Mouse (Mus musculus): ENCODE results near the gene Ly6g6c.
A peak's percentile ranks its signal among the peaks of the same experiment; 100 is the strongest.

The Ly6g6c gene

DNA sequence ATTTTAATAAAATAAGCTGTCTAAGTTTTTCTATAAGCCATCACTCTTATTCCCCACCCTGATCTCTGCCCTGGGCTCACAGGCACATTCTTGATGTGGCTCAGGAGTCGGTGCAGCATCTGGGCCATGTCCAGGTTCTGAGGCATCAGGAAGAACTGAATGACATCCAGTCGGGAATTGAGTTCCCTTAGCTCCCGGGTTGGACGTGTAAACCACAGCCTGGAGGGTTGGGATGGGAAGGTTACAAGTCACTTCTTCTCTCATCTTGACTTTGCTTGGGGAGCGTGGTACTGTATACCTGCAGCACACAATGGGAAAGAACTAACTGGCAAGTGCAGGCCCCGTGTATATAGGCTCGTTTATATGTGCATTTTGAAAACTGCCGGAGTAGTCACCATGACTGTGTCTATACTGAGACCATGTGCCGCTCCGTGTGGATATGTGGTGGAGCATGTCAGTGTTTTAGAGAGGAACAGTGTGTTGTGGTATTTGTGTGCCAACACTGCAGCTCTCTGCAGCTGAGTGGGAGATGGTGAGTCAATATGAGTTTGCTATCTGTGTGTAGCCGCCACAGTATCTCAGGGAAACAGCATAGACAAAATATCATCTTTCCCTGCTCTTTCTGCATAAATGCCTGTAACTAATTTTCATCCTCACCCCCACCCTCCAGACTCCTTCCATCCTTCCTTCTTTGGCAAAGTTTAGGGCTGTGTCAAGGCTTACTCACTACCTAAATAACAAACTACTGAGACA is 25.9 kb upstream of the Ly6g6c start:
- Histone ChIP-seq H3K27me3 (ENCODE audit: insufficient read depth, low read length) (peaks cover 13% of the 10 kb centered on the region), H3K4me3 (replicated peaks; ENCODE audit: low read length) (no peak overlapping the region), H3K9me3 (ENCODE audit: low read length) (no peaks in the 10 kb centered on the region), H3K36me3 (ENCODE audit: insufficient read depth, low read length) (no peaks in the 10 kb centered on the region), H3K4me1 (replicated peaks; ENCODE audit: low read depth, low read length) (peaks cover 6% of the 10 kb centered on the region)
- no peak for TF ChIP-seq NANOG (IDR thresholded peaks at IDR 0.05; ENCODE audit: borderline replicate concordance, low read length)
- TF ChIP-seq POU5F1 (IDR thresholded peaks at IDR 0.05; ENCODE audit: borderline replicate concordance, low read length), result no peak
- no peak for TF ChIP-seq CTCF (conservative IDR thresholded peaks at IDR 0.05; ENCODE audit: low read length)

DNA sequence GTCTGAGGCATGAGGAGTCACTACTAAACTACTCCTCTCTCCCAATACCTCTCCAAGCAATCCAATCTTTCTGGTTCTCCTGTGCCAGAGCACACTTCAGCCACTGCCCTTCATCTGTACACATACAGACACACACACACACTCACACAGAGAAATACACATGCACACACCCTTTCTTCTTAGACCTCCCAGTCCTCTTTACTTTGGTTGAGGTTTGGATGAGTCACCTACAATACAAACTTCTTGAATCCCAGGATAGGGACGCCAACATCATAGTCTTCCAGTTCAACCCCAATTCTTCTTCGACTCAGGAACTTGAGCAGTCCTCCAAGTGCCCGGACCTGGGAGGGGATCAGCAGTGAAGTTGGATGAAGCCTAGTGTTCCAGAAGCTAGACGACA is 21.4 kb upstream of the Ly6g6c start:
- H3K4me1 ChIP-seq (replicated peaks; ENCODE audit: low read depth, low read length), result peaks cover 34% of the 10 kb centered on the region
- TF ChIP-seq POU5F1 (IDR thresholded peaks at IDR 0.05; ENCODE audit: borderline replicate concordance, low read length), result no peak
- TF ChIP-seq NANOG (IDR thresholded peaks at IDR 0.05; ENCODE audit: borderline replicate concordance, low read length), result no peak
- no peak for TF ChIP-seq CTCF (conservative IDR thresholded peaks at IDR 0.05; ENCODE audit: low read length)

DNA sequence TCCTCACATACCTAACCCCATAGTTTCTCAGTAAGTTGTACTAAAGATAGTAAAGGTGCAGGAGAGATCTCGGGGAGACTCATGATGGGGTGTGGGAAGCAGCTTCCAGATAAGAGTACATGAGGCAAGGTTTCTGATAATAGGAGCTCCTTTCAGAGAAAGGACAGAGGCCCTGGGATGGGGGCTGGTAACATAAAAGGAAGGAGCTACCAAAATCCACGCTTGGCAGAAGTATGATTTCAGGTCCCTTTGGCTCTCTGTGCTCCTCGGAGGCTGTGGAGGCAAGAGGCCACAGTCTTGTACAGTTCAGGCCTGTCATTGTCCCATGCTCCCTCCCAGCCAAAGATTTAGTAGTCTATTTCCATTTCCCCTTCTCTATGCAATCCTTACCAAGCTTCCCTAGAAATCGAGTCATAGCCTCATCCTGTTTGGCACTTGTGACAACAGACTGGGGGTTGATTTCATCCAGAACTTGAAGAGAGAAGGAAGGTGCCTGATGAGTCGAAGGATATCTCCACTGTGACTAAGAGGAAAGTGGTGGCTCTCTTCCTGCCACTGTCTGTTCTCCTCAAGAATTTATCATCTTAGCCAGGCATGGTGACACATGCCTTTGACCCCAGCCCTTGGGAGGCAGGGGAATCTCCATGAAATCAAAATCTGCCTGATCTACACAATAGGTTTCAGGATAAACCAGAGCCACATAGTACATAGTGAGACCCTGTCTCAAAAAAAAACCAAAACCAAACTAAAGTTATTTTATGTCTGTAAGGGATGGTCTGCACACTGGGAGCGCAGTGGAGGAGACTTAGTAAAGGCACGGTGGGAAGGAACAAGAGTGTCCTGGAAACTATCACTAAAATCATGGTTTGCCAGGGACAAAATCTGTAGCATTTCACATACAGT is 20.0 kb upstream of the Ly6g6c start:
- Histone ChIP-seq H3K4me3 (replicated peaks; ENCODE audit: low read length) (peak overlapping the region; percentile 86; the same call in 1 of the 2 replicates), H3K4me1 (replicated peaks; ENCODE audit: low read depth, low read length) (peaks cover 48% of the 10 kb centered on the region), H3K36me3 (ENCODE audit: insufficient read depth, low read length) (no peaks in the 10 kb centered on the region), H3K9me3 (ENCODE audit: low read length) (no peaks in the 10 kb centered on the region), H3K27me3 (ENCODE audit: insufficient read depth, low read length) (peaks cover 30% of the 10 kb centered on the region)
- TF ChIP-seq POU5F1 (IDR thresholded peaks at IDR 0.05; ENCODE audit: borderline replicate concordance, low read length) (no peak), CTCF (conservative IDR thresholded peaks at IDR 0.05; ENCODE audit: low read length) (no peak), NANOG (IDR thresholded peaks at IDR 0.05; ENCODE audit: borderline replicate concordance, low read length) (no peak)

More for the DNA sequence above, 21.4 kb upstream of the Ly6g6c start:
- Histone ChIP-seq H3K27me3 (ENCODE audit: insufficient read depth, low read length) (peaks cover 30% of the 10 kb centered on the region), H3K36me3 (ENCODE audit: insufficient read depth, low read length) (no peaks in the 10 kb centered on the region), H3K4me3 (replicated peaks; ENCODE audit: low read length) (no peak overlapping the region), H3K9me3 (ENCODE audit: low read length) (no peaks in the 10 kb centered on the region)

DNA sequence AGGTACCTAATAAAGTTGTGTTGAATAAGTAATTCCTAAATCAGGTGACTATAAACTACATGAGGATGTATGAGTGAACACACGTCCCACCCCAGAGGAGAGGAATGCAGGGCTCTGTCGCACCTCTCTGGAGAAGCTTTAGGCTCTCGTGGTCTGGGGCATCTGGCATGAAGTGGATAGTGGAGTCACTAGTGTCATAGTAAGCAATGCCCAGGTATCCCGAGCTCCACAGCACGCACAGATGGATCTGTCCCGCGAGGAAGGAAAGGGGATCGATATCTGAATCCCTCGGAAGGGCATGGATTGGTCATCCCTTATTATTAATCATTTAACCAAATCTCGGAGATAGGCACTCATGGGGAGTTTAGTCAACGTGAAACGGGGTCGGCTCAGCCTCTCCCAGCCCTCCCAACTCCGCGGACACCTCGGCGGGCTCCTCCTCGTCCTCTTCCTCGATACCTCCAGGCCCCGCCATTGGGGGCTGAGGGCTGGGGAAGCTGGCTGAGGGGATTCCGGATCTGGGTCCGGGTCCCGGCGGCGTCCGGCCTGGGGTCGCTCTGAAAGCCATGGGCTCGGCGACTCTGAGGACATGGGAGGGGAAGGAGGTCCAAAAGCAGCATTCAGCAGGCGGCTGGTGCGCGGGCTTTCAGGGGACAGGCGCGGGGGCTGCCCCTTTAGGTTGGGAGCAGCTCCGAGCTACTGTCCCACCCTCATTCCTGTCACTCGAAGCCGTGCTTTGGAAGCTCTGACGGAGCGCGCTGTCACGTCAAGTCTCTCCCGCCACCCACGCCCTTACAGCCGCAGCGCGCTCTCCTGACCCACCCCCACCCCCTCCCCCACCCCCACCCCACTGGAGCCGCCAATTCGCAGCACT is 19.1 kb upstream of the Ly6g6c start:
- no peaks in the 10 kb centered on the region for H3K36me3 ChIP-seq (ENCODE audit: insufficient read depth, low read length)
- peaks cover 30% of the 10 kb centered on the region for H3K27me3 ChIP-seq (ENCODE audit: insufficient read depth, low read length)
- H3K4me3 ChIP-seq (replicated peaks; ENCODE audit: low read length), result peak overlapping the region; percentile 86
- no peaks in the 10 kb centered on the region for H3K9me3 ChIP-seq (ENCODE audit: low read length)
- H3K4me1 ChIP-seq (replicated peaks; ENCODE audit: low read depth, low read length), result peaks cover 53% of the 10 kb centered on the region
- TF ChIP-seq POU5F1 (IDR thresholded peaks at IDR 0.05; ENCODE audit: borderline replicate concordance, low read length) (no peak), NANOG (IDR thresholded peaks at IDR 0.05; ENCODE audit: borderline replicate concordance, low read length) (no peak), CTCF (conservative IDR thresholded peaks at IDR 0.05; ENCODE audit: low read length) (no peak)

DNA sequence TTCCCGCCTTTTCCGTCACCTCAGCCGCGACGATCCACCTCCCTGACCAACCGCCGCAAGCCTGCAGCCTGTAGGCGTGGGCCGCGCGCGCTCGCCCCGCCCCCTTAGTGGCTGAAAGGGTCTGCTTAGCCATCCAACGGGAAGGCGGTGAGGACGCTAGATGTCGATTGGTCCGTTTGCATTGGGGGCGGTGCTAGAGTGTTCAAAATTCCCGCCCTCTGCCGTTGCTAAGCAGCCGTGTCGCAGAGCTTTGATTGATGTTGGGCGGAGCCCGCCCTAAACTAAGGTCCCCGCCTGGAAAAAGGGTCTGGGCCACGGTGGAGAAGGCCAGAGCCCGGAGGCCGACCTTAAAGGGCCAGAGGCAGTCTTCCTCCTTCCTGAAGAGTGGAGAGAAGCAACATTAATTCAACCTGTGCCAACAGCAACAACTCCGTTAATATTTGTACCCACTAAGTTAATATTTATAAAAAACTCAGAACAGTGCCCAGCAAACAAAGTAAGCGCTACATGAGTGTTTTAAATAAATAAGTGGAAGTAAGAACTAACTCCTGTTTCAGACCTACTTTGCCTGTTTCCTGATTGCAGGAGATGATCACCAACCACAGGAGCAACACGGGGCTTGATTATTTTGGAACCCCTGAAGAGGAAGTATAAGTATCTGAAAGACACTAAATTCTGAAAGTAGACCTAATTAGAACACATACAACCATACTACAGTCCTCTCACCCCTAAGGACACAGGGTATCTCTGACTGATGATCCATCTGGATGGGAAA is 18.3 kb upstream of the Ly6g6c start, which contains the start of gene Msh5:
Gene Msh5 (minus strand): TSS at position 65 of the 775 bp plus-strand sequence.
- peaks cover 30% of the 10 kb centered on the region for H3K27me3 ChIP-seq (ENCODE audit: insufficient read depth, low read length)
- H3K4me3 ChIP-seq (replicated peaks; ENCODE audit: low read length), result peak within 1 kb of the TSS; percentile 86
- no peaks in the 10 kb centered on the region for H3K36me3 ChIP-seq (ENCODE audit: insufficient read depth, low read length)
- peaks cover 60% of the 10 kb centered on the region for H3K4me1 ChIP-seq (replicated peaks; ENCODE audit: low read depth, low read length)
- no peak for TF ChIP-seq NANOG (IDR thresholded peaks at IDR 0.05; ENCODE audit: borderline replicate concordance, low read length)
- TF ChIP-seq POU5F1 (IDR thresholded peaks at IDR 0.05; ENCODE audit: borderline replicate concordance, low read length), result no peak
- TF ChIP-seq CTCF (conservative IDR thresholded peaks at IDR 0.05; ENCODE audit: low read length), result no peak
- no peaks in the 10 kb centered on the region for H3K9me3 ChIP-seq (ENCODE audit: low read length)

DNA sequence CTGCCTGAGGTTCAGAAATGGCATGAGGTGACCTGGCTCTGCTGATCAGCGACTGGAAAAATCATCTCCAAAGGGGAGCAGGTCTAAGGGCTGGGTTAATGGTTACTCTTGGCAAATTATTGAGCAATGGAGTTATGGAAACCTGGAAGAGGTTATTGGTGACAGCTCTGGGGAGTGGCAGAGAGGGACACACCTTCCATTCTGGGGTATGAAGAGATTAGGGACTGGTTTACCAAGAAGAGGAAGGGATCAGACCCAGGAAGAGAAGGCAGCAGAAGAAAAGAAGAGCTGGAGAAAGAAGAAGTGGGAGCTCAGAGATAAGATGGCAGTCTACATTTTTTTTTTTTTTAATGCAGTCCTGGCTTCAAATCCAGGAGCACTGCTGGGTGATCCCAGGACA is 17.5 kb upstream of the Ly6g6c start:
- no peaks in the 10 kb centered on the region for H3K9me3 ChIP-seq (ENCODE audit: low read length)
- H3K27me3 ChIP-seq (ENCODE audit: insufficient read depth, low read length), result peaks cover 30% of the 10 kb centered on the region
- TF ChIP-seq NANOG (IDR thresholded peaks at IDR 0.05; ENCODE audit: borderline replicate concordance, low read length) (no peak), POU5F1 (IDR thresholded peaks at IDR 0.05; ENCODE audit: borderline replicate concordance, low read length) (no peak), CTCF (conservative IDR thresholded peaks at IDR 0.05; ENCODE audit: low read length) (no peak)
- H3K36me3 ChIP-seq (ENCODE audit: insufficient read depth, low read length), result peaks cover 6% of the 10 kb centered on the region
- H3K4me3 ChIP-seq (replicated peaks; ENCODE audit: low read length), result no peak overlapping the region
- peaks cover 68% of the 10 kb centered on the region for H3K4me1 ChIP-seq (replicated peaks; ENCODE audit: low read depth, low read length)

DNA sequence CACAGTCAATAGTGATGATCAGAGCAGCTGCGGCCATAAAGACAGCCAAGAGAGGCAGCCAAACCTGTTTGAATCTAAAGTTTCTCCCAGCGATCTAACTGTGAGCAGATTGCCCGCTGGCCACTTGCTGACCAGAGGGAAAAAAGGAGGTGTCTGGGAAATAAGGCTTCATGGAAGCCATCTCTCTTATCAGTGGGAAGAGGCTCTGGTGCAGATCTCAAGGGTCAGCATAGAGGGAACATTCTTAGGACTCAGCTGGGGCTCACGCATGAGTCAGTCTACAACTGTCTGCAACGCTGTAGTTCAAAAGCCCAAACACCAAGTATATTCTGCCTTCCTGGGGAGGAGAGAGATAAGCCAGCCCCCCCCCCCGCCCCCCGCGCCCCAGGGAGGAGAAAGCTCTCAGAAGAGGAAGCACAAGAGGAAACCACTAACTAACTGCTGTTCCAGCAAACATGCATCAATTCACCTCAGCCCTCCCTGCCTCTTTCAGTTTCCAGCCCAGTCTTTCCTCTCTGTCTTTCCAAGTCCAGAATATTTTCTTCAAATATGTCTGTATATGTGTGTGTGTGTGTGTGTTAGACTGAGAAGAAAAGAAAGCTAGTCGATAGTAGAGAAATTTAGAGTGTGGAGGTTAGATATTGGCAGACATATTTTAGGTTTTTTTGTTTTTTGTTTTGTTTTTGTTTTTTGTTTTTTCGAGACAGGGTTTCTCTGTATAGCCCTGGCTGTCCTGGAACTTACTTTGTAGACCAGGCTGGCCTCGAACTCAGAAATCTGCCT is 16.8 kb upstream of the Ly6g6c start:
- H3K4me1 ChIP-seq (replicated peaks; ENCODE audit: low read depth, low read length), result peaks cover 75% of the 10 kb centered on the region
- peaks cover 12% of the 10 kb centered on the region for H3K36me3 ChIP-seq (ENCODE audit: insufficient read depth, low read length)
- H3K4me3 ChIP-seq (replicated peaks; ENCODE audit: low read length), result no peak overlapping the region
- TF ChIP-seq NANOG (IDR thresholded peaks at IDR 0.05; ENCODE audit: borderline replicate concordance, low read length), result no peak
- no peak for TF ChIP-seq CTCF (conservative IDR thresholded peaks at IDR 0.05; ENCODE audit: low read length)
- no peak for TF ChIP-seq POU5F1 (IDR thresholded peaks at IDR 0.05; ENCODE audit: borderline replicate concordance, low read length)
- no peaks in the 10 kb centered on the region for H3K9me3 ChIP-seq (ENCODE audit: low read length)
- H3K27me3 ChIP-seq (ENCODE audit: insufficient read depth, low read length), result peaks cover 26% of the 10 kb centered on the region

All from E14TG2a.4 (cell line).